Mouse (Mus musculus) frontal cortex, postnatal 36 days (tissue): ENCODE results near the gene Arid3a.

ENCODE experiments used
- DNase-seq, 2 experiments: peaks; one replicate each; pipeline ENCODE4 v3.0.0; 2022; ENCODE audit warnings: low spot score in 2 of 2

Arid3a gene

GRCm38 (mm10) chr10:79927324-79928029 is 634 bp downstream of the Arid3a start:
- peak; percentile 36 to 58 for DNase-seq

GRCm38 (mm10) chr10:79928030-79928694 is 1.3 kb downstream of the Arid3a start:
- no peak for DNase-seq

GRCm38 (mm10) chr10:79928907-79929701 is 2.3 kb downstream of the Arid3a start:
- no peak for DNase-seq

- no peak for DNase-seq
These were observed 3.4 kb downstream of the Arid3a start for GRCm38 (mm10) chr10:79929967-79930825.

- no peak for DNase-seq
These were observed 4.0 kb downstream of the Arid3a start for GRCm38 (mm10) chr10:79930826-79931186.

- no peak for DNase-seq
These were observed 5.0 kb downstream of the Arid3a start for GRCm38 (mm10) chr10:79931797-79932196.

- DNase-seq, result peak in 1 of 2 experiments; percentile 45
These were observed 5.9 kb downstream of the Arid3a start for GRCm38 (mm10) chr10:79932736-79933135.

GRCm38 (mm10) chr10:79933145-79933679 is 6.4 kb downstream of the Arid3a start:
- DNase-seq, result no peak

GRCm38 (mm10) chr10:79933861-79934260 is 7.0 kb downstream of the Arid3a start:
- DNase-seq, result no peak

GRCm38 (mm10) chr10:79934272-79934721 is 7.5 kb downstream of the Arid3a start:
- DNase-seq, result peak; percentile 61 to 70

- no peak for DNase-seq
These were observed 8.1 kb downstream of the Arid3a start for GRCm38 (mm10) chr10:79934794-79935569.

- DNase-seq, result no peak
These were observed 9.6 kb downstream of the Arid3a start for GRCm38 (mm10) chr10:79936284-79936910.

- DNase-seq, result no peak
These were observed 10.1 kb downstream of the Arid3a start for GRCm38 (mm10) chr10:79936911-79937441.

- no peak for DNase-seq
These were observed 11.1 kb downstream of the Arid3a start for GRCm38 (mm10) chr10:79937775-79938526.

GRCm38 (mm10) chr10:79940749-79941148 is 13.9 kb downstream of the Arid3a start:
- DNase-seq, result no peak

- DNase-seq, result no peak
These were observed 16.1 kb downstream of the Arid3a start for GRCm38 (mm10) chr10:79942988-79943387.

- no peak for DNase-seq
These were observed 16.6 kb downstream of the Arid3a start for GRCm38 (mm10) chr10:79943471-79943901.

GRCm38 (mm10) chr10:79945507-79946234 is 18.8 kb downstream of the Arid3a start:
- no peak for DNase-seq
